Mouse (Mus musculus) megakaryocyte-erythroid progenitor cell, adult 5-6 weeks (primary cell): Measurements from ENCODE around the gene Tmtc4. TPM values are rescaled to one million over a fixed set of nuclear protein-coding genes. Genes with fewer than 3 reads are reported as not detected.

Experiments
- ATAC-seq: replicated peaks from 2 replicates; pipeline ENCODE4 v1.8.0; 2016; ENCODE audit warnings: mild to moderate bottlenecking, inconsistent platforms; ENCODE audit not compliant: severe bottlenecking, poor library complexity, low FRiP score, low TSS enrichment
- total RNA-seq, 2 experiments: library from RNA; stranded (forward) in 1 of 2; stranded (reverse) in 1 of 2; fragments of 200-1000, 215-1000 nt in 1 of 2; fragments of >200 nt in 1 of 2; fragmentation: Nextera tagmentation in 1 of 2; gene quantifications; 2 replicates each; pipeline ENCODE4 v1.2.3; 2014 to 2017

The Tmtc4 gene
- total RNA-seq, 2 experiments from 2014 or later, result 7.6 to 10.6 TPM

DNA sequence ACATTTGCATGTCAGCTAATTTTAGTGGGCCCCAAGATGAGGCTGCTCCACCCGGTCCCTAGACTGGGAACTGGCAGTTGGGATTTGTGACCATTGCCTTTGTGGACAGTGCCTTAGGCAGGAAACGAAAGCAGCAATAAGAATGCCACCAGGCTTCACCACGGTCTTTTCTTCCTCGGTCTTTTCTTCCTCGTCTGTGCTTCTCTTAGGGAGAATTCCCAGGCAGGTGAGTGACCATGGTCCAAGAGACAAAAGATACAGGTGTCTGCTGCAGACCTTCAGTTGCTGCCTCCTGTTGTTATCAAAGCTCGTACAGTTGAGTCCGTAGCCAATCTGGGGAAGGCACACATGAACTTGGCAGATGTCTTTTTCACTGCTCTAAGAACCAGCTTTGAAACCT, 103.5 kb downstream of the Tmtc4 start:
- no peak for ATAC-seq

DNA sequence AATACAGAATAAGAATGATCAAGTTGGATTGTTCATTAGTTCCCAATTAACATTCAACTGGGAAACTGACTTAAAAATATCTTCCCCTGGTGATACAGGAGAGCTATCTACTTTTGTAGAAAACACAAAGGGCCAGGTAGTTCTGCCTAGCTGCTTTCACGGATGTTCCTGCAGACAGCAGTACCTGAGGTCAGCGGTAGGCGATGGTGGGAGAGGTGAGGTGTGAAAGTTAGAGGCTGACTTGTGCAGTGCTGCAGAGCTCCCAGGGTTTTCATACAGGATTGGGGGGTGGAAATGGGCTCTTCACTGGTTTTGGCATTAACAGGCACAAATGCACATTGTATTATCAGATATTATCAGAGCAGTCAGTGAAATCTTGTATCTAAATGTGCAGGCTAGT, 106.0 kb downstream of the Tmtc4 start:
- ATAC-seq, result no peak

DNA sequence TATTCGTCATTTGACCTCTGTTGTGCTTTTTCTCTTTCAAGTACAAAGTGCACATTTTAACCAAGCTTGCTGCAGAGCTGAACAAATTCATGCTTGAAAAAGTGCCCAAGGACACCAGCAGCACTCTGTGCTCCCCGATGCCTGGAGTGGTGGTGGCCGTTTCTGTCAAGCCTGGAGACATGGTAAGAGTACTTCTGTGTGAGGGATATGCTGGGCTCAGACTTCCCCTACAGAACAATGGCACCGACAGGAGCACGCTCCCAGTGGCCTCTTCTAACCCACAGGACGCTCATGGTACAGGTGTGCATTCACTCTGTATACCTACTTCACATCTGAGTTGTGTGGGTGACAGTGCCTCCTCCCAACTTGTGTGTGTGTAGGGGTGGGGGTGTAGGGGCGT, 107.1 kb downstream of the Tmtc4 start:
- no peak for ATAC-seq

DNA sequence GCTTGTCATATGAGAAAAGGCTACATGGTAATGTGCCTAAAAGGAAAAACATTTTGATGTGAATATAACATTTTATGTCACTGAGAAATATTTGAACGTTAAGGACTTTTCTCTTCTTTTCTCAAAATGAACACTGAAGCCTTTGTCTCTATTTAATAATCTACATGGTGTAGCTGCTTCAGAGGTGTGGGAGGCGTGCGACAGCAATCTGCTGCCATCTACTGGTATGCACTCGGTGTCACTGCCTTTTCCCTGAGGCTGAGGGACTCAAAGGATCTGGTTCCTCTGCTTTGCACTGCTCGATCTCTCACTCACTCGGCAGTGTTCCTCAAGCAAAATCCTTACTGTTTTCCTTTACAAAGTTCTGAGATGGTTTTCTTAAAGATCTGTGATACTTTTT, 107.7 kb downstream of the Tmtc4 start:
- peak; percentile 97 for ATAC-seq

DNA sequence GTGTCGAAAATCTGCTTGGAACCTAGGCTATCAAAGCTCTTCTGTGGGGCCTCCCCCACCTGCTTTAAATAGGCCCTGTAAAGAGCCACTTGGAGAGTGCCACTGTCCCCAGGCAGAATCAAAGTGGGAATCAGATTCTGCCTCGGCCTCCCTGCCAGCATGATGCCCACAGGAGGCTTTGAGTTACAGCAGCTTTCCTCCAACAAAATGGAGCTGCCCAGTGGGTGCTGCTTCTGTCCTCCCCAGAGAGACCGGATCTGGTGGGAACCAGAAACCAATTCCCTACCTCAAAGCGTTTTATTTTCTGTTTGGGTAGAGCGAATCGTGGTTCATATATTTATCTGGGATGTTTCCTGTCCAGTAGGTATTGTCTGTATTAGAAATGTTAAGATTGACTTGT, 108.2 kb downstream of the Tmtc4 start:
- ATAC-seq, result no peak

DNA sequence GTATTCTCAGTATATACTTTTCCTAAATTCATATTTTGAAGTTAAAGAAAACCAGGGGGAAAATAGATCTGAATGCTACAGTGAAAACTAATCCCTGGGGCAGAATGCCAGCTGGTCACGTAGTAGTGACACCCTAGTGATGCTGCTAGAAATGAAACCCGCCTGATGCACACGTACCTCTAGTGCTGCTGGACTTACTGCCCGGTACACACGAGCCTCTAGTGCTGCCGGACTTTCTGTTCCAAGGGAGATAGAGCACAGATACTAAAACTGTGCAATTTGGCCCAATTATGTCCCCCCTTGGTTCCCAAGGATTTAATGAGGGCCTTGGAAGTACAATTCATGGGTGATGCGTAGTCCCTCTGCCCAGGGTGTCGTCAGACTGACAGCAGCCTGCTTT, 108.8 kb downstream of the Tmtc4 start:
- no peak for ATAC-seq

DNA sequence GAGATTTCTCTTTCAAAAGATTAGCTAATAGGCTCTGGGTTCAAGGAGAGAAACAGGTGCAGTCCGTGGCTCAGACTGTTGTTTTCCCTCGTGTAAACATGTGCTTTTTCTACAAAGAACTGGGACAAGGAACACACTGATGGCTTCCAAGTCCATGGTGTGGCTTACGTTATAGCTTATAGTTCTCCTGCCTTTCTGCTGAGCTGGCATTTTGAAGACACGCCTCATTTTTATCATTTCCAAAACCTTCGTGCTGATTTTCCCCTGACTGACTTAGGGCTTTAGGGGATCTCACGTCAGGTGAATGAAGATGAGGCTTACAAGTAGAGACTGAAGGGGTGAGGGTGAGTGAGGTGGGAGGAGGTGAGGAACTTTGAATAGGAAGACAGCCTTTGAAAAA, 111.2 kb downstream of the Tmtc4 start:
- ATAC-seq, result no peak

DNA sequence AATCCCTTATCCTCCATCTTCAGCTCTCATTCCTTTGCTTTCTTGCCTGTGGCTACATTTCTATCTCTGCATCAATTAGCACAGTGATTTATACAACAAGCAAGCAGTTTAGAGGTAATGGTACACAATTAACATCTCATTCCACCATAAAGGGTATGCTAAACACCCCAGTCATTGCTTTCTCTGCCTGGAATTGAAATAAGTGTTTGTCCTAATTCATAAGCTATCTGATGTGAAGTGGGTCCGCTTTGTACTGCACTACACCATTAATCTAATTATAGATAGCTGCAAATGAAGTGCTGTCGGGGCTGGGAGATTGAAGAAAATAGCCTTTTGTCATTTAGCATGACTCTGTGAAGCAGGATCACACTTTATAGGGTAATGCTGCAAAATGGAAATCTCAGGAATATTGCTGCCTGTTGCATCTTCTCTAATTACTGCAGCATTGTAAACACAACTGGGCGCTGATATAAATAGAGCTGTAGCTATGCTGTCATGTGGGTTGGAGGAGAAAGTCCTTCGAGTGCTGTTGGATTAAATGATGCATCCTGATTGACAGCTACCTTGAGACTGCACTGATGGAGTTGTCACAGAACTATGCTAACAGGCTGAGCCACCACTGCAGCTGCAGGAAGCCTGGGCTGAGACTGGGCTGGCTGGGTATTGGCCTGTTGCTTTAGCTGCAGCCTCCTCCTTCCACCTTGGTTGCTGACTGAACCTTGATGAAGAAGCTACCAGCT, 111.8 kb downstream of the Tmtc4 start:
- ATAC-seq, result no peak

DNA sequence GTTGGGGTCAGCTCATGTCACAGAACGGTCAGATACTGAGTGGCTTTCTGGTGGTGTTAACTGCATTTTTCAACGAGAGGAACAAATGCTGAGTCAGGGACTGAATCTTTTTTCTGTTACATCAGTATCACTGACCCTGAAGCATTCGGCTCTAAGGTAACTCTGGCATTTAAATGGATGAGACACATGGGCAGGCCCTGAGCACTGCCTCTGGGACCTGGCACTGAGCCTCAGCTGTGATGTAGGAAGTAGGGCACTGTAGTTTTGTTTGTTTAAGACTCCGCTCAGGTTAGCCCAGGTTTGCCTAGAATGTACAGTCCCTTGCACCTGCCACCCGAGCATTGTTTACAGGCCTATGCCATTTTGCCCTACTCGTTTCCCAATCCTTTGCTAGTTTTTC, 114.0 kb downstream of the Tmtc4 start:
- no peak for ATAC-seq

Other genes starting within 250 kb of the Tmtc4 start
- 15.9 and 24.0 TPM in 2 replicates for gene Ggact, start 70.3 kb downstream of the Tmtc4 start, total RNA-seq (2014; fragmentation: Nextera tagmentation)
- 18.0 and 31.5 TPM in 2 replicates for gene Ggact, start 70.3 kb downstream of the Tmtc4 start, total RNA-seq (2017)